Mouse (Mus musculus) adrenal gland, postnatal 25 days (tissue): Measurements from ENCODE around the gene Kif14. TPM values are rescaled to one million over a fixed set of nuclear protein-coding genes. Genes with fewer than 3 reads are reported as not detected.

ENCODE experiments used
- DNase-seq: peaks from one replicate; pipeline ENCODE4 v3.0.0; 2021; ENCODE audit warnings: mixed read lengths
- long read RNA-seq: library from polyadenylated mRNA; stranded (forward); transcript quantifications from one replicate; pipeline ENCODE4 v2.0.0, GENCODE M21; 2021
- total RNA-seq: library from RNA; stranded (reverse); gene quantifications from 2 replicates; pipeline ENCODE4 v1.2.3, GENCODE M21; 2021

The Kif14 gene
- total RNA-seq: 1.6 and 2.7 TPM in 2 replicates
- long read RNA-seq: 0 reads

- peak; percentile 96 for DNase-seq
These were observed at the start of gene Kif14 for GRCm38 (mm10) chr1:136466143-136466811. Gene Kif14, plus strand, starts transcription at chr1:136466343.

GRCm38 (mm10) chr1:136418393-136418792 lies 47.8 kb upstream of the Kif14 start:
- DNase-seq: no peak

- no peak for DNase-seq
These were observed 38.8 kb upstream of the Kif14 start for GRCm38 (mm10) chr1:136427166-136427969.

- no peak for DNase-seq
These were observed 37.2 kb upstream of the Kif14 start for GRCm38 (mm10) chr1:136428981-136429380.

GRCm38 (mm10) chr1:136430126-136430818 lies 35.9 kb upstream of the Kif14 start:
- no peak for DNase-seq

GRCm38 (mm10) chr1:136440741-136441140 lies 25.4 kb upstream of the Kif14 start:
- no peak for DNase-seq

- DNase-seq: no peak
These were observed 23.3 kb upstream of the Kif14 start for GRCm38 (mm10) chr1:136442809-136443208.

GRCm38 (mm10) chr1:136444555-136445255 lies 21.4 kb upstream of the Kif14 start:
- DNase-seq: no peak

- DNase-seq: no peak
These were observed 19.2 kb upstream of the Kif14 start for GRCm38 (mm10) chr1:136446933-136447332.

GRCm38 (mm10) chr1:136447338-136447737 lies 18.8 kb upstream of the Kif14 start:
- no peak for DNase-seq

- no peak for DNase-seq
These were observed 16.6 kb upstream of the Kif14 start for GRCm38 (mm10) chr1:136449541-136449940.

- DNase-seq: no peak
These were observed 15.9 kb upstream of the Kif14 start for GRCm38 (mm10) chr1:136450206-136450605.

- DNase-seq: no peak
These were observed 13.7 kb upstream of the Kif14 start for GRCm38 (mm10) chr1:136452421-136452820.

- no peak for DNase-seq
These were observed 10.2 kb upstream of the Kif14 start for GRCm38 (mm10) chr1:136455756-136456585.

- no peak for DNase-seq
These were observed 9.4 kb upstream of the Kif14 start for GRCm38 (mm10) chr1:136456741-136457140.

GRCm38 (mm10) chr1:136457403-136457802 lies 8.7 kb upstream of the Kif14 start:
- DNase-seq: no peak

- no peak for DNase-seq
These were observed 7.4 kb upstream of the Kif14 start for GRCm38 (mm10) chr1:136458691-136459245.

GRCm38 (mm10) chr1:136462443-136462842 lies 3.7 kb upstream of the Kif14 start:
- DNase-seq: no peak

- no peak for DNase-seq
These were observed 975 bp upstream of the Kif14 start for GRCm38 (mm10) chr1:136465168-136465567.

- peak; percentile 11 for DNase-seq
These were observed 3.3 kb downstream of the Kif14 start for GRCm38 (mm10) chr1:136469408-136469807.

GRCm38 (mm10) chr1:136470471-136470870 lies 4.3 kb downstream of the Kif14 start:
- DNase-seq: no peak
